ENCODE assay signal across 7 mouse cellular contexts in the genomic region with DNA sequence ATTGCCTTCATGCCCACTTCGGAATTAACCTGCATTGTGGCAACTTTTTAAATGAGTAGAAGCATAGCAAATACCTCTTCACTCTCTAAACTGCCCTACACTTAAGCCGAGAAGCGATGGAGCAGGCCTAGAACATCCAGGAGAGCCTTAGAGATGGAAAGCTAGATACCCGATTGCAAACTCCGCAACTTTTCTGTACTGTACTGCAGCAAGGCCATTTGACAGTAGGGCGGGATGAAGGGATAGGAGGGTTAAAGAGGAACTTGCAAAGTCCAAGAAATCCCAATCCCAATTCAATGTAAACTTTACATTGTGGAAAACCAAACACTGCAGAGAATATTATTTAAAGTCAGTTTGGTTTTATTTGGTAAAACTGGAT. TPM values are rescaled to one million over a fixed set of nuclear protein-coding genes. Genes with fewer than 3 reads are reported as not detected.
DNase-seq lines count a peak whose midpoint lies in the region; ATAC-seq and TF ChIP-seq lines count a peak whose summit lies in the region.

No protein-coding gene starts in this region.

- peaks cover 11% of the 10 kb centered on the region for H3K36me3 ChIP-seq in megakaryocyte, embryonic 14.5 days (replicated peaks; ENCODE audit: low read length)
- H3K36me3 ChIP-seq in forebrain, embryonic 10.5 days (replicated peaks), result peaks cover 10% of the 10 kb centered on the region
- H3K36me3 ChIP-seq in limb, embryonic 14.5 days (ENCODE audit: control insufficient read depth, insufficient read depth, low read length), result peaks cover 3% of the 10 kb centered on the region; the same call in 1 of the 2 replicates
- H3K36me3 ChIP-seq in stomach, embryonic 14.5 days (ENCODE audit: control insufficient read depth, insufficient read depth, low read length), result no peaks in the 10 kb centered on the region

- no peaks in the 10 kb centered on the region for H3K9me3 ChIP-seq in megakaryocyte, embryonic 14.5 days
- H3K9me3 ChIP-seq in forebrain, embryonic 10.5 days, result no peaks in the 10 kb centered on the region
- H3K9me3 ChIP-seq in limb, embryonic 14.5 days (ENCODE audit: control insufficient read depth, low read length), result no peaks in the 10 kb centered on the region
- no peaks in the 10 kb centered on the region for H3K9me3 ChIP-seq in stomach, embryonic 14.5 days (ENCODE audit: control insufficient read depth, low read depth, low read length)

- peaks cover 43% of the 10 kb centered on the region for H3K4me1 ChIP-seq in megakaryocyte, embryonic 14.5 days
- peaks cover 47% of the 10 kb centered on the region for H3K4me1 ChIP-seq in forebrain, embryonic 10.5 days
- H3K4me1 ChIP-seq in limb, embryonic 14.5 days (ENCODE audit: control insufficient read depth, insufficient read depth, low read length), result peaks cover 12% of the 10 kb centered on the region
- peaks cover 15% of the 10 kb centered on the region; the same call in 1 of the 2 replicates for H3K4me1 ChIP-seq in stomach, embryonic 14.5 days (ENCODE audit: control insufficient read depth, insufficient read depth, low read length)

- DNase-seq in forebrain, embryonic 10.5 days (ENCODE audit: extremely low spot score, low spot score), result no peak
- DNase-seq in limb, embryonic 14.5 days (ENCODE audit: low spot score), result no peak
- no peak for DNase-seq in cerebellum, adult 9-11 months
- no peak for DNase-seq in kidney, adult 8-10 months

- H3K27me3 ChIP-seq in megakaryocyte, embryonic 14.5 days (replicated peaks), result no peaks in the 10 kb centered on the region
- H3K27me3 ChIP-seq in forebrain, embryonic 10.5 days (ENCODE audit: poor library complexity, severe bottlenecking), result no peaks in the 10 kb centered on the region
- H3K27me3 ChIP-seq in limb, embryonic 14.5 days (ENCODE audit: control insufficient read depth, insufficient read depth, low read length), result no peaks in the 10 kb centered on the region
- H3K27me3 ChIP-seq in stomach, embryonic 14.5 days (ENCODE audit: control insufficient read depth, insufficient read depth, low read length), result no peaks in the 10 kb centered on the region

- H3K4me3 ChIP-seq in megakaryocyte, embryonic 14.5 days (replicated peaks), result peak overlapping the region; percentile 95
- peak overlapping the region; percentile 90 for H3K4me3 ChIP-seq in forebrain, embryonic 10.5 days
- peak overlapping the region; percentile 88 for H3K4me3 ChIP-seq in limb, embryonic 14.5 days (replicated peaks; ENCODE audit: low read length)
- H3K4me3 ChIP-seq in stomach, embryonic 14.5 days (ENCODE audit: low read depth, low read length), result peak overlapping the region; percentile 87

- TF ChIP-seq POLR2A in limb, embryonic 14.5 days (IDR thresholded peaks at IDR 0.05; ENCODE audit: borderline replicate concordance, extremely low read depth, insufficient read depth, insufficient read length), result no peak

- no peak for ATAC-seq in megakaryocyte, adult 5-6 weeks (ENCODE audit: poor library complexity, severe bottlenecking)
- no peak for ATAC-seq in limb, embryonic 14.5 days (ENCODE audit: low FRiP score, low read depth)
- no peak for ATAC-seq in stomach, embryonic 14.5 days (ENCODE audit: insufficient number of reproducible peaks, insufficient read depth, low FRiP score, low read depth)

- H3K4me2 ChIP-seq in limb, embryonic 14.5 days (replicated peaks; ENCODE audit: low read depth, low read length, severe bottlenecking), result peak overlapping the region; percentile 62
- H3K4me2 ChIP-seq in stomach, embryonic 14.5 days (replicated peaks; ENCODE audit: low read depth, low read length), result peak overlapping the region; percentile 84

- 12% methylated on average over 6 of the region's 6 CpGs for whole genome bisulfite sequencing in forebrain, embryonic 10.5 days
- WGBS in limb, embryonic 14.5 days, result 11% methylated on average over 6 of the region's 6 CpGs
- WGBS in stomach, embryonic 14.5 days, result 8% methylated on average over 6 of the region's 6 CpGs

- peak overlapping the region; percentile 98 for H3K27ac ChIP-seq in forebrain, embryonic 10.5 days
- H3K27ac ChIP-seq in limb, embryonic 14.5 days (replicated peaks; ENCODE audit: low read depth, low read length), result peak overlapping the region; percentile 89
- H3K27ac ChIP-seq in stomach, embryonic 14.5 days (ENCODE audit: low read length), result peak overlapping the region; percentile 87

- H3K9ac ChIP-seq in limb, embryonic 14.5 days (ENCODE audit: low read depth, low read length, severe bottlenecking), result peak overlapping the region; percentile 98
- peak overlapping the region; percentile 96 for H3K9ac ChIP-seq in stomach, embryonic 14.5 days (replicated peaks; ENCODE audit: low read depth, low read length)

RNA-seq across cellular contexts. Expression of a gene that starts 1.0 kb away (rescaled TPM):
- polyA plus RNA-seq in megakaryocyte, embryonic 14.5 days (2012; ENCODE audit: insufficient read depth, low replicate concordance), result 4.2 TPM in 1 of 2 replicates, not detected in the other
- total RNA-seq in megakaryocyte, adult 5-6 weeks (2015), result 30.1 and 31.8 TPM in 2 replicates
- 34.5 and 44.2 TPM in 2 replicates for total RNA-seq in megakaryocyte, adult 5-6 weeks (2017)
- 22.6 and 23.6 TPM in 2 replicates for polyA plus RNA-seq in forebrain, embryonic 10.5 days (2016; fragmentation: Nextera tagmentation; extraction: Ambion mirVana)
- polyA plus RNA-seq in limb, embryonic 14.5 days (2012; rRNA removed), result 47.9 and 53.2 TPM in 2 replicates
- 36.0 and 40.6 TPM in 2 replicates for polyA plus RNA-seq in limb, embryonic 14.5 days (2014; fragmentation: Nextera tagmentation; extraction: Ambion mirVana)
- polyA plus RNA-seq in stomach, embryonic 14.5 days (2014; fragmentation: Nextera tagmentation; extraction: Ambion mirVana), result 34.0 and 38.1 TPM in 2 replicates
